Mouse (Mus musculus): ENCODE data around the gene Cldn1. TPM values are rescaled to one million over a fixed set of nuclear protein-coding genes. Genes with fewer than 3 reads are reported as not detected.

Cldn1 gene
- polyA plus RNA-seq, 1 experiment from 2014 or later, result 10.2 TPM

DNA sequence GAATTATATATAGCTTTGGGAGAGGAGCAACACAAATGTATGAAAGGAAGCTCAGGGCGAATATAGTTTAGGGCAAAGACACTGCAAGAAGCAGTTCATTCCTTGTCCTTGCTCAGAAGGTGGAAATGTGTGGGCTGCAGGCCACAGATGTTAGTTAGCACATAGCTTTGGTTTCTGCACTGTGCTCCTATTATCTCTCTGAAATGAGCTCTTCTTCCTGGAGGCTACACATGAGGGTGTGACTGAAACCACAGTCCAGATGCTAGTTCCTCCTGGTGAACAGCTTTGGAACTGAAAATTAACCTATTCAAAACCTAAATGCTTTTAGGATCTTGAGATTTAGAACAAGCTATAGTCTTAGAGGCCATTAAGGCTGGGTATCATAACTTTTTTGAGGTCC, 16.1 kb downstream of the Cldn1 start:
- WGBS, result 90% methylated on average over 1 of the region's 1 CpGs
- no peaks in the 10 kb centered on the region for H3K27me3 ChIP-seq (ENCODE audit: control insufficient read depth, insufficient read depth, low read length)
- no peak overlapping the region for H3K27ac ChIP-seq (ENCODE audit: low read length)
- H3K4me1 ChIP-seq (ENCODE audit: control insufficient read depth, insufficient read depth, low read length), result no peaks in the 10 kb centered on the region
- H3K4me3 ChIP-seq (ENCODE audit: low read depth, low read length), result no peak overlapping the region
- peaks cover 4% of the 10 kb centered on the region; the same call in 1 of the 2 replicates for H3K9me3 ChIP-seq (ENCODE audit: control insufficient read depth, low read depth, low read length)
- no peak overlapping the region for H3K9ac ChIP-seq (replicated peaks; ENCODE audit: low read depth, low read length)
- H3K4me2 ChIP-seq (replicated peaks; ENCODE audit: low read depth, low read length), result no peak overlapping the region
- ATAC-seq (ENCODE audit: insufficient number of reproducible peaks, insufficient read depth, low FRiP score, low read depth), result no peak
- H3K36me3 ChIP-seq (ENCODE audit: control insufficient read depth, insufficient read depth, low read length), result no peaks in the 10 kb centered on the region

GRCm38 (mm10) chr16:26350786-26351185, 20.9 kb downstream of the Cldn1 start:
- no peak for ATAC-seq (ENCODE audit: insufficient number of reproducible peaks, insufficient read depth, low FRiP score, low read depth)
- Histone ChIP-seq H3K4me2 (replicated peaks; ENCODE audit: low read depth, low read length) (no peak overlapping the region), H3K9ac (replicated peaks; ENCODE audit: low read depth, low read length) (no peak overlapping the region), H3K27ac (ENCODE audit: low read length) (no peak overlapping the region), H3K36me3 (ENCODE audit: control insufficient read depth, insufficient read depth, low read length) (no peaks in the 10 kb centered on the region), H3K4me3 (ENCODE audit: low read depth, low read length) (no peak overlapping the region), H3K9me3 (ENCODE audit: control insufficient read depth, low read depth, low read length) (peaks cover 3% of the 10 kb centered on the region; the same call in 1 of the 2 replicates), H3K27me3 (ENCODE audit: control insufficient read depth, insufficient read depth, low read length) (no peaks in the 10 kb centered on the region), H3K4me1 (ENCODE audit: control insufficient read depth, insufficient read depth, low read length) (no peaks in the 10 kb centered on the region)
- 78% methylated on average over 4 of the region's 4 CpGs for WGBS

DNA sequence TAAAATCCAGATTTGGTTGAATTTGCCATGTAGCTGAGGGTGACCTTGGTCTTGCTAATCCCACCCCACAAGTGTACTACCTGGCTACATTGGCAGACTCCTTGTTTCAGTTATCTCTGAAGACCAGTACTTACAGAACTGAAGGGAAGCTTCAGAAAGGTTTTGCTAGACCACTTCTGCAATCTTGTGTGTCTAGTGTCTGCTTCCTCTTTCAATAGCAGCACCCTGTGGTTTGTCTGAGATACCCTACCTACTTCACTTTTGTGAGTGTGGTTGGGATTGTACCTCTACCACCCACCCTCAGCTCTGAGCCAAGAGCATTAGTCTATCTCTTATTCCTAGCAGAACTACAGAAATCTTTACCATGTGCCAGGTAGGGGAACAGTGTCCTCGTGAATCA, 22.8 kb downstream of the Cldn1 start:
- no peaks in the 10 kb centered on the region for H3K36me3 ChIP-seq (ENCODE audit: control insufficient read depth, insufficient read depth, low read length)

DNA sequence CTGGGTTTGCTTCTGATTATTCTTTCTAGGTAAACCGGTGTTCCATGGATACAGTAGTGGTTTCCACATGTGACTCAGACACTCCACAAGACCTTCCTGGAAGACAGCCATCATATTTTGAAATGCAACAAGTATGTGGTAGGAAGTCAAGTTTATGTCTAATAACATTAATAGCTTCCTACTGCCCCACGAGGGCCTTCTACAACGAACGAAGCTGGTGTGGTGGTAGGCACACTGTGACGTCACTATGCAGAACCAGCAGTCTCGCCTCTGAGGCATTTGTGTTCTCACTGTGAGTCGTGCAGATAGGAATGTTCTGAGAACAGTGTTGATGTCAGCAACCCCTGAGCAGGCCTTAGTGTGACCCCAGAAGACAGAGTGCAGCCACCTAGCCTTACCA, 55.4 kb downstream of the Cldn1 start:
- no peaks in the 10 kb centered on the region for H3K9me3 ChIP-seq (ENCODE audit: control insufficient read depth, low read depth, low read length)
- H3K27me3 ChIP-seq (ENCODE audit: control insufficient read depth, insufficient read depth, low read length), result no peaks in the 10 kb centered on the region
- ATAC-seq (ENCODE audit: insufficient number of reproducible peaks, insufficient read depth, low FRiP score, low read depth), result no peak
- H3K27ac ChIP-seq (ENCODE audit: low read length), result no peak overlapping the region
- H3K36me3 ChIP-seq (ENCODE audit: control insufficient read depth, insufficient read depth, low read length), result no peaks in the 10 kb centered on the region
- WGBS, result 61% methylated on average over 7 of the region's 7 CpGs
- H3K9ac ChIP-seq (replicated peaks; ENCODE audit: low read depth, low read length), result no peak overlapping the region
- no peak overlapping the region for H3K4me2 ChIP-seq (replicated peaks; ENCODE audit: low read depth, low read length)
- no peak overlapping the region for H3K4me3 ChIP-seq (ENCODE audit: low read depth, low read length)
- no peaks in the 10 kb centered on the region for H3K4me1 ChIP-seq (ENCODE audit: control insufficient read depth, insufficient read depth, low read length)

More for the DNA sequence above, 22.8 kb downstream of the Cldn1 start:
- no peaks in the 10 kb centered on the region for H3K27me3 ChIP-seq (ENCODE audit: control insufficient read depth, insufficient read depth, low read length)
- no peak for ATAC-seq (ENCODE audit: insufficient number of reproducible peaks, insufficient read depth, low FRiP score, low read depth)
- no peaks in the 10 kb centered on the region for H3K4me1 ChIP-seq (ENCODE audit: control insufficient read depth, insufficient read depth, low read length)
- H3K4me2 ChIP-seq (replicated peaks; ENCODE audit: low read depth, low read length), result no peak overlapping the region
- H3K9ac ChIP-seq (replicated peaks; ENCODE audit: low read depth, low read length), result no peak overlapping the region
- no peak overlapping the region for H3K27ac ChIP-seq (ENCODE audit: low read length)
- 78% methylated on average over 1 of the region's 1 CpGs for WGBS
- no peaks in the 10 kb centered on the region for H3K9me3 ChIP-seq (ENCODE audit: control insufficient read depth, low read depth, low read length)
- no peak overlapping the region for H3K4me3 ChIP-seq (ENCODE audit: low read depth, low read length)

GRCm38 (mm10) chr16:26314815-26315214, 56.8 kb downstream of the Cldn1 start:
- no peaks in the 10 kb centered on the region for H3K9me3 ChIP-seq (ENCODE audit: control insufficient read depth, low read depth, low read length)
- ATAC-seq (ENCODE audit: insufficient number of reproducible peaks, insufficient read depth, low FRiP score, low read depth), result no peak

DNA sequence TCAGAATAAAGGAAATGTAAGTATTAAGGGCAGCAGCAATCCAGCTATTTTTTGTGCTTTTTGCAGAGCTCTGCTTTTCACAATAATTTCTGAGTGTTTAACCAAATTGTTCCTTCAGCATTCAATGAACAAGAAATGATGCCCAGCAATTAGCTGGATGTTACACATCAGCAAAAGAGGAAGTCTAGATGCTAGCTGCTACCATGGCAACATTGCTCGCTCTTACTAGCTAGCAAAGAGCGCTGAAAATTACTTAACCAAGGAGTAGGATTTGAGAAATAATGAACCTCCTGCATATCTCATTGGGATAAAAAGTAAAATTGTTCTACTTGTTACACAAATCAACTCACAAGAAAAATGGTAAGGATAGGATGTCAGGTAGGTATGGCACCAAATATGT, 62.2 kb downstream of the Cldn1 start:
- Histone ChIP-seq H3K27ac (ENCODE audit: low read length) (no peak overlapping the region), H3K4me3 (ENCODE audit: low read depth, low read length) (no peak overlapping the region), H3K36me3 (ENCODE audit: control insufficient read depth, insufficient read depth, low read length) (no peaks in the 10 kb centered on the region), H3K27me3 (ENCODE audit: control insufficient read depth, insufficient read depth, low read length) (no peaks in the 10 kb centered on the region), H3K9me3 (ENCODE audit: control insufficient read depth, low read depth, low read length) (no peaks in the 10 kb centered on the region), H3K4me2 (replicated peaks; ENCODE audit: low read depth, low read length) (no peak overlapping the region), H3K4me1 (ENCODE audit: control insufficient read depth, insufficient read depth, low read length) (no peaks in the 10 kb centered on the region), H3K9ac (replicated peaks; ENCODE audit: low read depth, low read length) (no peak overlapping the region)
- ATAC-seq (ENCODE audit: insufficient number of reproducible peaks, insufficient read depth, low FRiP score, low read depth), result no peak
- WGBS, result 86% methylated on average over 2 of the region's 2 CpGs

More at GRCm38 (mm10) chr16:26314815-26315214, 56.8 kb downstream of the Cldn1 start:
- whole genome bisulfite sequencing, result 48% methylated on average over 13 of the region's 13 CpGs
- Histone ChIP-seq H3K27me3 (ENCODE audit: control insufficient read depth, insufficient read depth, low read length) (no peaks in the 10 kb centered on the region), H3K4me3 (ENCODE audit: low read depth, low read length) (no peak overlapping the region), H3K27ac (ENCODE audit: low read length) (no peak overlapping the region), H3K9ac (replicated peaks; ENCODE audit: low read depth, low read length) (no peak overlapping the region), H3K36me3 (ENCODE audit: control insufficient read depth, insufficient read depth, low read length) (no peaks in the 10 kb centered on the region), H3K4me2 (replicated peaks; ENCODE audit: low read depth, low read length) (no peak overlapping the region), H3K4me1 (ENCODE audit: control insufficient read depth, insufficient read depth, low read length) (no peaks in the 10 kb centered on the region)

Other genes with a start within 250 kb of the Cldn1 start
- not detected in 2 replicates for gene Cldn16, start 91.3 kb upstream of the Cldn1 start, polyA plus RNA-seq (2014; fragmentation: Nextera tagmentation; extraction: Ambion mirVana)
- not detected in 2 replicates for gene Tmem207, start 154.9 kb upstream of the Cldn1 start, polyA plus RNA-seq (2014; fragmentation: Nextera tagmentation; extraction: Ambion mirVana)
- gene Il1rap, start 209.9 kb upstream of the Cldn1 start, polyA plus RNA-seq (2014; fragmentation: Nextera tagmentation; extraction: Ambion mirVana), result 9.4 and 9.5 TPM in 2 replicates

Data from stomach, embryonic 14.5 days (tissue).